Mouse (Mus musculus) bone marrow macrophage, adult 2 months (primary cell): Measurements from ENCODE around the gene Fbxw17.

Experiments used
- CTCF ChIP-seq: IDR thresholded peaks from 2 replicates; pipeline ENCODE4 v1.5.1; 2012; ENCODE audit warnings: low read depth, mild to moderate bottlenecking, low read length, moderate library complexity
- POLR2A ChIP-seq: IDR thresholded peaks from 2 replicates; pipeline ENCODE4 v1.6.1; 2012; ENCODE audit warnings: mild to moderate bottlenecking, low read depth, low read length, borderline replicate concordance

GRCm38 (mm10) chr13:50423625-50424209, 6.1 kb downstream of the Fbxw17 start:
- TF ChIP-seq CTCF (no peak), POLR2A (no peak)
